Mouse (Mus musculus): ENCODE results near the gene Ssx2ip. TPM values are rescaled to one million over a fixed set of nuclear protein-coding genes. Genes with fewer than 3 reads are reported as not detected.

Ssx2ip gene
- polyA plus RNA-seq, 1 experiment from 2014 or later, result 22.4 TPM

- H3K4me3 ChIP-seq (ENCODE audit: low read depth, low read length), result no peak overlapping the region
- no peak overlapping the region for H3K9ac ChIP-seq (replicated peaks)
- no peaks in the 10 kb centered on the region for H3K36me3 ChIP-seq (replicated peaks; ENCODE audit: insufficient read depth, low read length)
- H3K27me3 ChIP-seq (ENCODE audit: insufficient read depth, low read length), result no peaks in the 10 kb centered on the region
- no peaks in the 10 kb centered on the region for H3K9me3 ChIP-seq (ENCODE audit: low read length)
- DNase-seq, result no peak
- TF ChIP-seq CTCF (IDR thresholded peaks at IDR 0.05; ENCODE audit: low read depth), result no peak
- TF ChIP-seq EP300 (IDR thresholded peaks at IDR 0.05; ENCODE audit: low read depth), result no peak
- WGBS (ENCODE audit: insufficient replicate concordance), result 63% methylated on average over 1 of the region's 1 CpGs
- no peak for ATAC-seq
- no peaks in the 10 kb centered on the region for H3K4me1 ChIP-seq (ENCODE audit: insufficient read depth)
- no peak overlapping the region for H3K4me2 ChIP-seq (ENCODE audit: low read depth, low read length)
- H3K27ac ChIP-seq (ENCODE audit: low read depth), result no peak overlapping the region
Measured at GRCm38 (mm10) chr3:146396934-146397333, 7.5 kb upstream of the Ssx2ip start.

- DNase-seq, result no peak
- 89% methylated on average over 4 of the region's 4 CpGs for WGBS (ENCODE audit: insufficient replicate concordance)
- H3K27ac ChIP-seq (ENCODE audit: low read depth), result no peak overlapping the region
Measured at GRCm38 (mm10) chr3:146397847-146398246, 6.6 kb upstream of the Ssx2ip start.

GRCm38 (mm10) chr3:146399203-146399602 lies 5.2 kb upstream of the Ssx2ip start:
- Histone ChIP-seq H3K9ac (replicated peaks) (no peak overlapping the region), H3K4me3 (ENCODE audit: low read depth, low read length) (no peak overlapping the region), H3K27me3 (ENCODE audit: insufficient read depth, low read length) (no peaks in the 10 kb centered on the region), H3K27ac (ENCODE audit: low read depth) (no peak overlapping the region), H3K4me2 (ENCODE audit: low read depth, low read length) (no peak overlapping the region), H3K4me1 (ENCODE audit: insufficient read depth) (peaks cover 6% of the 10 kb centered on the region), H3K36me3 (replicated peaks; ENCODE audit: insufficient read depth, low read length) (no peaks in the 10 kb centered on the region), H3K9me3 (ENCODE audit: low read length) (no peaks in the 10 kb centered on the region)
- DNase-seq, result no peak
- no peak for ATAC-seq
- no peak for TF ChIP-seq CTCF (IDR thresholded peaks at IDR 0.05; ENCODE audit: low read depth)
- no peak for TF ChIP-seq EP300 (IDR thresholded peaks at IDR 0.05; ENCODE audit: low read depth)
- 76% methylated on average over 5 of the region's 5 CpGs for WGBS (ENCODE audit: insufficient replicate concordance)

More at GRCm38 (mm10) chr3:146397847-146398246, 6.6 kb upstream of the Ssx2ip start:
- ATAC-seq, result no peak
- H3K9me3 ChIP-seq (ENCODE audit: low read length), result no peaks in the 10 kb centered on the region
- H3K4me2 ChIP-seq (ENCODE audit: low read depth, low read length), result no peak overlapping the region
- TF ChIP-seq CTCF (IDR thresholded peaks at IDR 0.05; ENCODE audit: low read depth), result no peak
- no peak for TF ChIP-seq EP300 (IDR thresholded peaks at IDR 0.05; ENCODE audit: low read depth)
- no peaks in the 10 kb centered on the region for H3K36me3 ChIP-seq (replicated peaks; ENCODE audit: insufficient read depth, low read length)
- H3K27me3 ChIP-seq (ENCODE audit: insufficient read depth, low read length), result no peaks in the 10 kb centered on the region
- no peak overlapping the region for H3K9ac ChIP-seq (replicated peaks)
- no peaks in the 10 kb centered on the region for H3K4me1 ChIP-seq (ENCODE audit: insufficient read depth)
- no peak overlapping the region for H3K4me3 ChIP-seq (ENCODE audit: low read depth, low read length)

- H3K27me3 ChIP-seq (ENCODE audit: insufficient read depth, low read length), result no peaks in the 10 kb centered on the region
- DNase-seq (no peak), ATAC-seq (no peak)
- WGBS (ENCODE audit: insufficient replicate concordance), result 38% methylated on average over 3 of the region's 3 CpGs
- peak overlapping the region; percentile 96 for H3K4me3 ChIP-seq (ENCODE audit: low read depth, low read length)
- H3K4me2 ChIP-seq (ENCODE audit: low read depth, low read length), result peak overlapping the region; percentile 98
- H3K27ac ChIP-seq (ENCODE audit: low read depth), result peak overlapping the region; percentile 83
- H3K4me1 ChIP-seq (ENCODE audit: insufficient read depth), result peaks cover 25% of the 10 kb centered on the region
- H3K36me3 ChIP-seq (replicated peaks; ENCODE audit: insufficient read depth, low read length), result no peaks in the 10 kb centered on the region
- TF ChIP-seq EP300 (IDR thresholded peaks at IDR 0.05; ENCODE audit: low read depth) (no peak), CTCF (IDR thresholded peaks at IDR 0.05; ENCODE audit: low read depth) (no peak)
- H3K9me3 ChIP-seq (ENCODE audit: low read length), result no peaks in the 10 kb centered on the region
- peak overlapping the region; percentile 93 for H3K9ac ChIP-seq (replicated peaks)
Measured at GRCm38 (mm10) chr3:146403770-146404169, 672 bp upstream of the Ssx2ip start.

GRCm38 (mm10) chr3:146405213-146406006 lies 968 bp downstream of the Ssx2ip start:
- TF ChIP-seq EP300 (IDR thresholded peaks at IDR 0.05; ENCODE audit: low read depth) (peak; percentile 90), CTCF (IDR thresholded peaks at IDR 0.05; ENCODE audit: low read depth) (no peak)
- peak overlapping the region; percentile 98 for H3K4me2 ChIP-seq (ENCODE audit: low read depth, low read length)
- no peaks in the 10 kb centered on the region for H3K27me3 ChIP-seq (ENCODE audit: insufficient read depth, low read length)
- H3K36me3 ChIP-seq (replicated peaks; ENCODE audit: insufficient read depth, low read length), result no peaks in the 10 kb centered on the region
- H3K9me3 ChIP-seq (ENCODE audit: low read length), result no peaks in the 10 kb centered on the region
- DNase-seq, result peak; percentile 42
- H3K27ac ChIP-seq (ENCODE audit: low read depth), result peak overlapping the region; percentile 83
- peak overlapping the region; percentile 93 for H3K9ac ChIP-seq (replicated peaks)
- 33% methylated on average over 18 of the region's 18 CpGs for WGBS (ENCODE audit: insufficient replicate concordance)
- peak overlapping the region; percentile 96 for H3K4me3 ChIP-seq (ENCODE audit: low read depth, low read length)
- peak; percentile 63 for ATAC-seq
- peaks cover 31% of the 10 kb centered on the region for H3K4me1 ChIP-seq (ENCODE audit: insufficient read depth)

- 54% methylated on average over 5 of the region's 5 CpGs for WGBS (ENCODE audit: insufficient replicate concordance)
- Histone ChIP-seq H3K27me3 (ENCODE audit: insufficient read depth, low read length) (no peaks in the 10 kb centered on the region), H3K4me3 (ENCODE audit: low read depth, low read length) (peak overlapping the region; percentile 96), H3K4me1 (ENCODE audit: insufficient read depth) (peaks cover 36% of the 10 kb centered on the region), H3K9ac (replicated peaks) (peak overlapping the region; percentile 93), H3K4me2 (ENCODE audit: low read depth, low read length) (peak overlapping the region; percentile 98), H3K27ac (ENCODE audit: low read depth) (peak overlapping the region; percentile 83; the same call in 1 of the 2 replicates), H3K36me3 (replicated peaks; ENCODE audit: insufficient read depth, low read length) (no peaks in the 10 kb centered on the region), H3K9me3 (ENCODE audit: low read length) (no peaks in the 10 kb centered on the region)
- no peak for TF ChIP-seq CTCF (IDR thresholded peaks at IDR 0.05; ENCODE audit: low read depth)
- TF ChIP-seq EP300 (IDR thresholded peaks at IDR 0.05; ENCODE audit: low read depth), result no peak
- no peak for ATAC-seq
- no peak for DNase-seq
Measured at GRCm38 (mm10) chr3:146406007-146406341, 1.5 kb downstream of the Ssx2ip start.

All from liver, postnatal 0 days (tissue).